Mouse (Mus musculus) hindbrain, embryonic 14.5 days (tissue): ENCODE measurements at regions not wholly inside any gene's neighbourhood (a gene's known extent, or its start where the extent isn't known, plus 50 kb on each side); places are given as distances from the start of the nearest gene placed in this dataset.
"Not testable (repeated sequence)": the region's sequence is repeated elsewhere in the genome, so short reads cannot be mapped to it uniquely, and the experiment has no call there.

ENCODE experiments used
- ATAC-seq: fragments of 200-750 bp; cut with Nextera tagmentation; 2 replicates; pipeline ENCODE4 v1.8.0; 2017; ENCODE audit warnings: moderate number of reproducible peaks, mild to moderate bottlenecking, moderate TSS enrichment, moderate library complexity; ENCODE audit not compliant: low FRiP score
- DNase-seq: peaks from one replicate; pipeline ENCODE4 v3.0.0-alpha.2; 2015; ENCODE audit warnings: low spot score
- H3K27ac ChIP-seq: fragments of 300-500 bp; sonication (generic); 2 replicates; pipeline ENCODE4 v1.5.1; 2014; ENCODE audit warnings: mild to moderate bottlenecking, moderate library complexity
- H3K27me3 ChIP-seq: fragments of 300-500 bp; sonication (generic); 2 replicates; pipeline ENCODE4 v1.6.1; 2014; ENCODE audit warnings: mild to moderate bottlenecking, low read length, mixed read lengths; ENCODE audit not compliant: control insufficient read depth, insufficient read depth
- H3K36me3 ChIP-seq: fragments of 300-500 bp; sonication (generic); replicated peaks from 2 replicates; pipeline ENCODE4 v1.6.1; 2014; ENCODE audit not compliant: control insufficient read depth, insufficient read depth
- H3K4me1 ChIP-seq: fragments of 300-500 bp; sonication (generic); replicated peaks from 2 replicates; pipeline ENCODE4 v1.6.1; 2014; ENCODE audit warnings: antibody characterized with exemption, low read length, mixed read lengths; ENCODE audit not compliant: control insufficient read depth, insufficient read depth
- H3K4me2 ChIP-seq: fragments of 300-500 bp; sonication (generic); replicated peaks from 2 replicates; pipeline ENCODE4 v1.6.1; 2014; ENCODE audit warnings: mild to moderate bottlenecking, moderate library complexity
- H3K4me3 ChIP-seq: fragments of 300-500 bp; sonication (generic); replicated peaks from 2 replicates; pipeline ENCODE4 v1.5.1; 2014; ENCODE audit warnings: mild to moderate bottlenecking, low read length
- H3K9ac ChIP-seq: fragments of 300-500 bp; sonication (generic); 2 replicates; pipeline ENCODE4 v1.6.1; 2014
- H3K9me3 ChIP-seq: fragments of 300-500 bp; sonication (generic); 2 replicates; pipeline ENCODE4 v1.6.1; 2016; ENCODE audit warnings: low read length; ENCODE audit not compliant: control insufficient read depth
- WGBS: fragments of 180-500 bp; shearing (Covaris S2); extraction: QIAGEN DNeasy Blood & Tissue Kit; methylation state at CpG from one replicate; pipeline ENCODE4 v1.1.7; 2014; 5-methylcytosine and 5-hydroxymethylcytosine counted together

DNA sequence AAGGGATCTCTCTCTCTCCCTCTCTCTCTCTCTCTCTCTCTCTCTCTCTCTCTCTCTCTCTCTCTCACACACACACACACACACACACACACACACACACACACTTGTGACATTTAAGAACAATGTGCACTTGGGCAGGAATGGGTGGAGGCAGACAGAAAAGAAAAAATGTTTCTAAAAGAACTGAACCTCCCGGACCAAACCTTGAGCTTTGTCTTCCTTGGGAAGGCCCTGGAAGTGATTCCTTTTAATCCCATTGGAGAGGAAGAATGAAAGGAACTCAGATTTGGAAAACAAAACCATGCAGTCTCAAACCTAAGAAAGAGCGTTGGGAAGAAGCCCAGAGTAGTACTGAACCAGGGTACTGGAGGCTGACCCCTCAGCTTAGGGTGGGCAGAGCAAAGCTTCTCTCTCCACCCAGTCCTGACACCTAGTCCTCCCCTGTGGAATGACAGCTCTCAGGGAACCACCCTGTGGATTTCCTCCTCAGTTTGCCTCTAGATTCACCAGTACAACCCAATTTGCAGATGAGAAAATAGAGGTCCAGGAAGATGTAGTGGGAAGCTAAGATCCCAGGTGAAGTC is 152.3 kb upstream of the Rgma start:
- 13% methylated on average over 2 of the region's 2 CpGs for WGBS
- DNase-seq (no peak), ATAC-seq (peak; percentile 49; the same call in 1 of the 2 replicates)

DNA sequence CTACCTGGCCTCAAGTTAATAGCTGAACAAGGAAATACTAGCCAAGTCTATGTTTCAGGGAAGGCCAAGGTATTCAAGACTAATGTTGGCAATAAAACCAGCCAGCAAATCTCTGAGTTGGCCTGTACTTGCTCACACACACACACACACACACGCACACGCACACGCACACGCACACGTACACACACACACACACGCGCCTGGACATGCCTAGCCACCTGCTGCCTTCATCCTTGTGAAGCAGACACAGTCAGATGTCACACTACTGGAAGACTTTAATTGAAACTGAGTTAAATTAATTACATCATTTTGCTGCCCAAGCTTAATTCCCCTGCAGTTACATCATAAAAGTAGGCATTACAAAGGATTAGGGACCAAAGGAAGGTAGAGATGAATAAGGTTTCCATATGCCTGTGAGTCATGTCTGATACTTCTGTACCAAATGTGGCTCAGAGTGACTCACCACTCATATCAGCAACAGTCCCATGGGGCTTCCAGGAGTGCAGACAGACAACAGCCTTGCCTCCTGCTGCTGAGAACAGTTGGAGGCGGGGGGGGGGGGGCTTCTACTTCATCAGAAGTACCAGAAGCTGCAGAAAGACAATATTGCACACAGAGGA is 141.7 kb upstream of the Rgma start:
- 90% methylated on average over 8 of the region's 8 CpGs for WGBS
- Histone ChIP-seq H3K4me3 (no peak overlapping the region), H3K9me3 (no peaks in the 10 kb centered on the region), H3K27ac (no peak overlapping the region), H3K27me3 (no peaks in the 10 kb centered on the region), H3K9ac (no peak overlapping the region), H3K4me2 (no peak overlapping the region), H3K36me3 (no peaks in the 10 kb centered on the region), H3K4me1 (no peaks in the 10 kb centered on the region)
- no peak for ATAC-seq
- DNase-seq: no peak

More for the DNA sequence above, 152.3 kb upstream of the Rgma start:
- Histone ChIP-seq H3K27ac (peak overlapping the region; percentile 73), H3K4me1 (peaks cover 9% of the 10 kb centered on the region), H3K4me3 (no peak overlapping the region), H3K27me3 (no peaks in the 10 kb centered on the region), H3K9me3 (no peaks in the 10 kb centered on the region), H3K36me3 (no peaks in the 10 kb centered on the region), H3K9ac (no peak overlapping the region), H3K4me2 (no peak overlapping the region)

DNA sequence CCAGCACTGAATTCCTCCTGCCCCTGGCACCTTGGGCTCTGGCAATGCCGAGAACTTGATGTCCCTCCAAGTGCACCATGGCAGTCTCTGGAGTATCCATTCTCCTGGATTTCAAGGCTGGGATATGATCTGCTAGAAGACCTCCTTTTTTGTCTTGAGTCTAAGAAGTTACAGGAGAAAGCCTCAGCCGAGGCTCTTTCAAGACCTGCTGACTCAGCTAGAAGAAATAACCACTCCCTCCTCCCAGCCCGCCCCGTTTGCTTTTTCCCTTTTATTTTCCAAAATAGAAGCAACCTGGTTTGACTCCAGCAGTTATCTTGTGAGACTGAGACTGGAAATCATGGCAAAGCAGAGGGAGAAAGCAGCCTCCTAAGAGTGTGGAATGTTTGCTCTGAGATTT is 136.8 kb upstream of the Rgma start:
- no peaks in the 10 kb centered on the region for H3K27me3 ChIP-seq
- H3K4me2 ChIP-seq: no peak overlapping the region
- H3K9ac ChIP-seq: no peak overlapping the region
- H3K9me3 ChIP-seq: no peaks in the 10 kb centered on the region
- H3K4me3 ChIP-seq: no peak overlapping the region
- no peak overlapping the region for H3K27ac ChIP-seq
- H3K4me1 ChIP-seq: no peaks in the 10 kb centered on the region
- H3K36me3 ChIP-seq: no peaks in the 10 kb centered on the region
- WGBS: 26% methylated on average over 4 of the region's 4 CpGs
- ATAC-seq: no peak
- DNase-seq: no peak

DNA sequence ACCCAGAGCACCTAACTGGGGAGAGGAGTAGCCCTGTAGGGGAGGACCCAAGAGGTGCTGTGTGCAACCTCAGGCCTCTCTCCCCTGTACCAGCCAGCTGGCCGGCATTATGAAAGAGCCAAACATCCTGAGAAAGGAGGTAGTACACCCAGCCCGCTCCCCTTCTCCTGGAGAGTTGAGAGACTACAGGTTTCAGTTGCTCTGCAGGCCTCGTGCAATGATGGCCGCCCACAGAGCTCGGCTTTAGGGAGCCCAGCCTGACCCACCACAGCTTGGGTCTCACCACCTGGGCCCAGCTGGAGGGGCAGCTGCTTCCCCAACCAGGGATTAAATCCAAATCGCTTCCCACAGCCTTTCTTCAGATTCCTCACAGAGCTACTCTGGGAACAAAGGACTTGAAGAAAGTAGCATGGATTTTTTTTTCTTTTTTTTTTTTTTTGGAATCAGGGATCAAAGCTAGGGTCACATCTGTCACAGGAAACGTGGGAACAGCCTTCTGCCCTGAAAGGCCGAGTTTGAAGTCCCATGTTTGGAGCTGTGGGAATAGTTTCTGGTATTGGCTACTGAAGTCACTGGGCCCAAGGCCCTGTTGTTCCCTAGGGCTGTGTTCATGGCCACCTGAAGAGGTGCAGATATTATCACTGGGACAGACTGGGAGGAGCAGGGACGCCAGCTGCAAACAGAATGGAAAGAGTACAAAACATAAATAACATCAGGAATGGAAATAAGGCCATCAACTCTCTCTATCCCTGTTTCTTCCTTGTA is 131.5 kb upstream of the Rgma start:
- H3K27ac ChIP-seq: no peak overlapping the region
- no peaks in the 10 kb centered on the region for H3K36me3 ChIP-seq
- H3K9me3 ChIP-seq: no peaks in the 10 kb centered on the region
- H3K4me2 ChIP-seq: no peak overlapping the region
- DNase-seq (no peak), ATAC-seq (no peak)
- no peak overlapping the region for H3K9ac ChIP-seq
- 44% methylated on average over 9 of the region's 9 CpGs for WGBS
- no peaks in the 10 kb centered on the region for H3K27me3 ChIP-seq
- no peak overlapping the region for H3K4me3 ChIP-seq
- no peaks in the 10 kb centered on the region for H3K4me1 ChIP-seq

DNA sequence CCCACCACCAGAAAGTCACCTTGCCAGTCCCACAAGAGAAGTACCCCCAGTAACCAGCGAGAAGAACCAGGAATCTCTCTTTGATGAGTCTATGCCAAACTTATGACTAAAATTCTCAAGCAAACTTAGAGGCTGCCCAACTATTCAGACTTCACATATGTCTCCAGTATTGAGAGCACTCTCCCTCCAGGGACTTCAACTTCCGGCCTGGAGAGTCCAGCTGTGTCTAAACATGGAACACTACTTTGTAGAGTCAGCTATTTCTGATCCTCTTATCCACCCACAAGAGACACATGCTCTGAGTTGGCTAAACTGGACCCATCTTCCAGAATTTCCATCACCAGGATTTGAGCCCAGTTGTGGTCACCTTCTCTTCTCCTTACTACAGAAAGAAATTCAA is 129.9 kb upstream of the Rgma start:
- ATAC-seq (no peak), DNase-seq (no peak)
- WGBS: 86% methylated on average over 2 of the region's 2 CpGs
- Histone ChIP-seq H3K9me3 (no peaks in the 10 kb centered on the region), H3K27me3 (no peaks in the 10 kb centered on the region), H3K4me2 (no peak overlapping the region), H3K9ac (no peak overlapping the region), H3K27ac (no peak overlapping the region), H3K4me3 (no peak overlapping the region), H3K4me1 (no peaks in the 10 kb centered on the region), H3K36me3 (no peaks in the 10 kb centered on the region)

DNA sequence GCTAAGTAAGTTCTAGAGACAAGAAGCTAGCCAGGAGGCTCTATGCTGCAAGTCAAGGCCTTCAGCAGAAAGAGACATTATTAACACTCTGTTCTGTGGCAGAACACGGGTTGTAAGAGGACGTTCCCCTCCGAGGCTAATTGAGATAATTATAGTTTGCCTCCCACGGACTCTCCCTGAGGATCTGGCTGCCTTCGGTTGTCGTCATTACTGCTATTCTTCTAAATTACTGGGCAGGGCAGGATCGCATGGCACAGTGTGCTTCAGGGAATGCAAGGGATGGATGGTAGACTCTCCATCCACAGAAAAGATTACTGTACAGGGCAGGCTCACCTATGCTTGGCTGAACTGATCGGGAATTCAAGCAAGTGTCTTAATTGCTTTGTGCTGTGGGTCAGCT is 124.7 kb upstream of the Rgma start:
- H3K4me1 ChIP-seq: no peaks in the 10 kb centered on the region
- no peak overlapping the region for H3K9ac ChIP-seq
- no peak overlapping the region for H3K4me2 ChIP-seq
- no peaks in the 10 kb centered on the region for H3K36me3 ChIP-seq
- H3K4me3 ChIP-seq: no peak overlapping the region
- ATAC-seq (no peak), DNase-seq (no peak)
- H3K9me3 ChIP-seq: no peaks in the 10 kb centered on the region
- H3K27ac ChIP-seq: no peak overlapping the region
- H3K27me3 ChIP-seq: no peaks in the 10 kb centered on the region
- WGBS: 39% methylated on average over 8 of the region's 8 CpGs

DNA sequence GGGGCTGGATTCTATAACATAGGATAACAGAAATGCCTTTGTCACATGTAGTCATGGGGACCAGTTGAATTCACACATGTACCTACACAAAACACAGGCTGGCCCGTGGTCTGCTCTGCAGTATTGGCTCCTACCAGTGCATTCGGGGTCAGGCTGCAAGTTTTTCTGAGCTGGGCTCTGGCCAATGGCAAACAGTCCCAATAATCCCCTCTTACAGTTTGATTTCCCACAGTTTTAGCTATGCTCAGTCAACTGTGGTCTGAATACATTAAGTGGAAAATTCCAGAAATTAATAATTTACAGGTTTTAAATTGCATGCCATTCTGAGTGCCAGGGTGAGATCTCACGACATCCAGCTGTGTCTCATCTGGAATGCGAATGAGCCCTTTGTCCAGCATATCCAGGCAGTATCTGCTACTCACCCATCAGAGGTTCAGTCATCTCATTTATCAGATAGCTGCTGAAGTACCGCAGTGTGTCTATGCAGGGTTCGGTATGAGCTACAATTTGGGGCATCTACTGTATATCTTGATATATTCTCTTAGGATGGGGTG is 124.0 kb upstream of the Rgma start:
- 61% methylated on average over 6 of the region's 6 CpGs for WGBS
- no peaks in the 10 kb centered on the region for H3K4me1 ChIP-seq
- no peaks in the 10 kb centered on the region for H3K27me3 ChIP-seq
- H3K4me2 ChIP-seq: no peak overlapping the region
- H3K4me3 ChIP-seq: no peak overlapping the region
- H3K27ac ChIP-seq: no peak overlapping the region
- H3K9ac ChIP-seq: no peak overlapping the region
- H3K36me3 ChIP-seq: no peaks in the 10 kb centered on the region
- DNase-seq: no peak
- H3K9me3 ChIP-seq: no peaks in the 10 kb centered on the region
- no peak for ATAC-seq

GRCm38 (mm10) chr7:73254972-73255371 is 120.3 kb upstream of the Rgma start:
- DNase-seq, H3K4me3 ChIP-seq, H3K4me2 ChIP-seq, H3K27ac ChIP-seq, H3K27me3 ChIP-seq, ATAC-seq, H3K36me3 ChIP-seq, H3K9me3 ChIP-seq, H3K4me1 ChIP-seq, H3K9ac ChIP-seq: not testable (repeated sequence)
- 79% methylated on average over 5 of the region's 7 CpGs for WGBS

DNA sequence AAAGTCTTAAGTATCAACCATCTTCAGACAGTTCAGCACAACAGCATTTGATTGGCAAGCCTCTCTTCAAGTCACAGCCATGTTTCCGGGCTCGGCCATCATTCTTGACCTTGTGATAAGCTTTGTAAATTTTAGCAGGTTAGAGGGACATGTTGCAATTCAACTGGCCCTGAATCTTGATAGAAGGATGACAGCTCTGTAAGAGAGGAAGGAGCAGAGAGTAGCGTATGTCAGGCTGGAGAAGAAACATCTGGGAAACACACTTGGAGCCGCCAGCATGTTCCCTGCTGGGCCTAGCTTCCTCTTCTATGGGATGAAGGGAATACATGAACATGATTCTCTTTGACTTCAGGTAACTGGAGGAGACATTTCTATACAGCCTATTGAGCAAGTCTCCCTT is 115.2 kb upstream of the Rgma start:
- 92% methylated on average over 4 of the region's 4 CpGs for WGBS
- no peak overlapping the region for H3K9ac ChIP-seq
- H3K4me3 ChIP-seq: no peak overlapping the region
- ATAC-seq: no peak
- no peak overlapping the region for H3K27ac ChIP-seq
- no peaks in the 10 kb centered on the region for H3K27me3 ChIP-seq
- DNase-seq: no peak
- peaks cover 7% of the 10 kb centered on the region; the same call in 1 of the 2 replicates for H3K4me1 ChIP-seq
- H3K4me2 ChIP-seq: no peak overlapping the region
- H3K36me3 ChIP-seq: no peaks in the 10 kb centered on the region
- 0 out of 2 replicates have a peak, but pooled peaks cover 3% of the 10 kb centered on the region for H3K9me3 ChIP-seq
